Mouse (Mus musculus) liver, embryonic 14.5 days (tissue): ENCODE measurements at regions not wholly inside any gene's neighbourhood (a gene's known extent, or its start where the extent isn't known, plus 50 kb on each side); places are given as distances from the start of the nearest gene placed in this dataset.

ENCODE experiments used
- ATAC-seq: fragments of 200-750 bp; cut with Nextera tagmentation; 2 replicates; pipeline ENCODE4 v1.8.0; 2017; ENCODE audit warnings: moderate number of reproducible peaks, mild to moderate bottlenecking, moderate library complexity; ENCODE audit not compliant: insufficient read depth
- DNase-seq, 3 experiments: peaks; one replicate each; pipeline ENCODE4 v3.0.0-alpha.2; 2012 to 2013; ENCODE audit warnings: low read depth in 3 of 3, low spot score in 3 of 3
- H3K27ac ChIP-seq: fragments of 300-500 bp; sonication (generic); 2 replicates; pipeline ENCODE4 v1.5.1; 2014; ENCODE audit warnings: moderate library complexity, mild to moderate bottlenecking, control low read depth, inconsistent platforms
- H3K27me3 ChIP-seq: fragments of 300-500 bp; sonication (generic); 2 replicates; pipeline ENCODE4 v1.6.1; 2014; ENCODE audit warnings: mild to moderate bottlenecking, low read length, moderate library complexity; ENCODE audit not compliant: control insufficient read depth, insufficient read depth
- H3K36me3 ChIP-seq: fragments of 300-500 bp; sonication (generic); replicated peaks from 2 replicates; pipeline ENCODE4 v1.6.1; 2014; ENCODE audit warnings: low read depth; ENCODE audit not compliant: control insufficient read depth, insufficient read depth
- H3K4me1 ChIP-seq, 2 experiments: fragments of 200-500 bp in 1 of 2; fragments of 300-500 bp in 1 of 2; sonication (generic) in 1 of 2; replicated peaks; 2 replicates each; pipeline ENCODE4 v1.6.1; 2012 to 2014; ENCODE audit warnings: antibody characterized with exemption in 1 of 2, inconsistent platforms in 1 of 2, low read length in 1 of 2; ENCODE audit not compliant: control insufficient read depth in 2 of 2, insufficient read depth in 2 of 2
- H3K4me2 ChIP-seq: fragments of 300-500 bp; sonication (generic); 2 replicates; pipeline ENCODE4 v1.6.1; 2014; ENCODE audit warnings: low read depth, mild to moderate bottlenecking, control low read depth, moderate library complexity
- H3K4me3 ChIP-seq, 2 experiments: fragments of 200-500 bp in 1 of 2; fragments of 300-500 bp in 1 of 2; sonication (generic) in 1 of 2; 2 replicates each; pipeline ENCODE4 v1.5.1; 2012 to 2014; ENCODE audit warnings: low read depth in 2 of 2, low read length in 2 of 2, mild to moderate bottlenecking in 2 of 2, control low read depth in 1 of 2, inconsistent platforms in 1 of 2, moderate library complexity in 1 of 2; ENCODE audit not compliant: insufficient read depth in 1 of 2
- H3K9ac ChIP-seq: fragments of 300-500 bp; sonication (generic); replicated peaks from 2 replicates; pipeline ENCODE4 v1.6.1; 2014; ENCODE audit warnings: mild to moderate bottlenecking, control low read depth, moderate library complexity
- H3K9me3 ChIP-seq: fragments of 300-500 bp; sonication (generic); 2 replicates; pipeline ENCODE4 v1.6.1; 2016; ENCODE audit warnings: low read length, mixed read lengths; ENCODE audit not compliant: control insufficient read depth
- CTCF ChIP-seq: IDR thresholded peaks from 2 replicates; pipeline ENCODE4 v1.5.1; 2016; ENCODE audit warnings: antibody characterized with exemption, low read depth, control low read depth
- EP300 ChIP-seq: IDR thresholded peaks from 2 replicates; pipeline ENCODE4 v1.6.1; 2016; ENCODE audit warnings: antibody characterized with exemption, low read depth
- WGBS: fragments of 180-500 bp; shearing (Covaris S2); extraction: QIAGEN DNeasy Blood & Tissue Kit; methylation state at CpG from one replicate; pipeline ENCODE4 v1.1.7; 2014; ENCODE audit not compliant: insufficient replicate concordance; 5-methylcytosine and 5-hydroxymethylcytosine counted together

GRCm38 (mm10) chr8:27771250-27771649, 323.8 kb downstream of the Poteg start:
- ATAC-seq (no peak), DNase-seq (no peak)
- no peak overlapping the region for H3K4me3 ChIP-seq
- TF ChIP-seq CTCF (no peak), EP300 (no peak)
- no peaks in the 10 kb centered on the region for H3K9me3 ChIP-seq
- H3K36me3 ChIP-seq: no peaks in the 10 kb centered on the region
- H3K27ac ChIP-seq: no peak overlapping the region
- no peaks in the 10 kb centered on the region for H3K4me1 ChIP-seq
- no peak overlapping the region for H3K4me2 ChIP-seq
- no peaks in the 10 kb centered on the region for H3K27me3 ChIP-seq
- no peak overlapping the region for H3K9ac ChIP-seq

- TF ChIP-seq EP300 (no peak), CTCF (no peak)
- DNase-seq: no peak
- H3K4me1 ChIP-seq: no peaks in the 10 kb centered on the region
- H3K36me3 ChIP-seq: no peaks in the 10 kb centered on the region
- ATAC-seq: no peak
- no peak overlapping the region for H3K4me2 ChIP-seq
- WGBS: 34% methylated on average over 3 of the region's 3 CpGs
- no peak overlapping the region for H3K9ac ChIP-seq
- H3K4me3 ChIP-seq: no peak overlapping the region
- H3K9me3 ChIP-seq: no peaks in the 10 kb centered on the region
- H3K27me3 ChIP-seq: no peaks in the 10 kb centered on the region
- no peak overlapping the region for H3K27ac ChIP-seq
Measured at GRCm38 (mm10) chr8:27778982-27779381, 331.5 kb downstream of the Poteg start.
